Mouse (Mus musculus): ENCODE data around the gene Olfr714. TPM values are rescaled to one million over a fixed set of nuclear protein-coding genes. Genes with fewer than 3 reads are reported as not detected.

The Olfr714 gene
- polyA plus RNA-seq (2012; rRNA removed) = not detected in 2 replicates

GRCm38 (mm10) chr7:107070681-107071080 is at the start of gene Olfr714:
TSS of gene Olfr714 (plus strand) at chr7:107070981.

DNA sequence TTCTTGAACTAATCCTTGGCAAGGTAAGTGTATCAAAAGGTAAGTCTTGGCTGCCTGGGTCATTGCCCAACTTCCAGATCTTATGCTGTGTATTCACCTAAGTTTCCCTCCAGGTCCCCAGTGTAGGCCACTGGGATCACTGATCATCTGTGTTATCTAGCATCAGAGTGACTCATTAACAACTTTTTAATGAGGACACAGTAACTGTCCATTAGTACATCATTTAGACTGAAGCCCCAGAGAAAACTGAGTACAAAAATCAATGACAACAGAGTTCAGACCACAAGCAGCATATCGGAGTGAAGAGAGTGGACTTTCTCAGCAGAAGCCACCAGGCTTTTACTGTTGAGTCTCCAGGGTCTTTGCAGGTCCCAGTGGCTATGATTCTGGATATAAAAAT is 39.9 kb upstream of the Olfr714 start, which contains the start of gene Olfr713:
Gene Olfr713, plus strand, starts transcription at position 301 of the 400 bp plus-strand sequence.

DNA sequence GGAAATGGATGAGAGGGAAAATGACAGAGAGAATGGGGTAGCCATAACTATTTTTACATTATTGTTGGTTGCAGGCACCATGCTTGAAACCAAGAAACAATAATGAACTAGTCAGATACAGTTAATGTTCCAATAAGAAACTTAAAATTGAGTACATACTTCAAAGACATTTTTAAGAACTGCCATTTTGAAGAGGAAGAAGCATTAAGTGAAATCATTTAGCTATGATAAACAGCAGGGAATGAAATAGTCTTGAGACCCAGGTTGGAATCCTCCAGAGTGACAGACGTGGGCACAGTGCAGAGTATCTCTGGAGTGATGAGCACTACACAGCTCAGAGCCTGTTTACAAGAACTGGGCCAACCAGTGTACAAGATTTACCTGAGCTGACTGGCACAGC is 22.1 kb downstream of the Olfr714 start, which contains the start of gene Olfr17:
Gene Olfr17, plus strand, starts transcription at position 301 of the 400 bp plus-strand sequence.

DNA sequence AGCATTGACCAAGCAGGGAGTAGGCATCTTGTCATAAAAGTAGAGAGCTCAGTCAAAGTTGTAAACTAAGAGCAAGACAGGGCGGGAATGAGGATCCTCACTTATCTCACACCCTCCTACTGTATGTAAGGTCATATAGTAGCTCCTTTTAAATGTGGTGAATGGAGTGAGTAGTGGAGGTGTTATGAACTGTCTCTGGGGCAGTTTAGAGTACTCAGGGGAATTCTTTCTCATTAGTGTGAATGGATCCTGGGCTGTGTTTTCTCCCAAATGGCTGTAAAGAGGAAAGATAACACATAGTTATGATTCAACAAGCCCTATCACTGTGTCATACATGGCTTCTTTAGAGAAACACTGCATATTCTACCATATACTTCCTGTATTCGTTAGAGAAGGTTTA is 39.5 kb downstream of the Olfr714 start, which contains the start of gene Olfr715b:
Gene Olfr715b, minus strand, starts transcription at position 101 of the 400 bp plus-strand sequence.

Other genes starting within 250 kb of the Olfr714 start
- gene Olfr702, start 237.1 kb upstream of the Olfr714 start, polyA plus RNA-seq (2012; rRNA removed) = not detected in 2 replicates
- not detected in 2 replicates for gene Olfr703, start 227.6 kb upstream of the Olfr714 start, polyA plus RNA-seq (2012; rRNA removed)
- gene Olfr704, start 207.8 kb upstream of the Olfr714 start, polyA plus RNA-seq (2012; rRNA removed) = not detected in 2 replicates
- not detected in 2 replicates for gene Olfr705, start 194.1 kb upstream of the Olfr714 start, polyA plus RNA-seq (2012; rRNA removed)
- gene Olfr706, start 182.8 kb upstream of the Olfr714 start, polyA plus RNA-seq (2012; rRNA removed) = not detected in 2 replicates
- gene Olfr707, start 169.7 kb upstream of the Olfr714 start, polyA plus RNA-seq (2012; rRNA removed) = not detected in 2 replicates
- gene Olfr1532-ps1, start 163.0 kb upstream of the Olfr714 start, polyA plus RNA-seq (2012; rRNA removed) = not detected in 2 replicates
- not detected in 2 replicates for gene Olfr709-ps1, start 138.8 kb upstream of the Olfr714 start, polyA plus RNA-seq (2012; rRNA removed)
- not detected in 2 replicates for gene Olfr710, start 122.7 kb upstream of the Olfr714 start, polyA plus RNA-seq (2012; rRNA removed)
- not detected in 2 replicates for gene Olfr6, start 107.0 kb upstream of the Olfr714 start, polyA plus RNA-seq (2012; rRNA removed)
- gene Olfr711, start 95.5 kb upstream of the Olfr714 start, polyA plus RNA-seq (2012; rRNA removed) = not detected in 2 replicates
- gene Olfr2, start 64.9 kb upstream of the Olfr714 start, polyA plus RNA-seq (2012; rRNA removed) = not detected in 2 replicates
- not detected in 2 replicates for gene Olfr713, start 39.8 kb upstream of the Olfr714 start, polyA plus RNA-seq (2012; rRNA removed)
- gene Olfr17, start 22.2 kb downstream of the Olfr714 start, polyA plus RNA-seq (2012; rRNA removed) = not detected in 2 replicates
- gene Olfr715b, start 39.4 kb downstream of the Olfr714 start, polyA plus RNA-seq (2012; rRNA removed) = not detected in 2 replicates
- gene Olfr715, start 60.1 kb downstream of the Olfr714 start, polyA plus RNA-seq (2012; rRNA removed) = not detected in 2 replicates
- gene Olfr716, start 67.3 kb downstream of the Olfr714 start, polyA plus RNA-seq (2012; rRNA removed) = not detected in 2 replicates
- gene Nlrp14, start 96.0 kb downstream of the Olfr714 start, polyA plus RNA-seq (2012; rRNA removed) = not detected in 2 replicates
- gene Rbmxl2, start 138.5 kb downstream of the Olfr714 start, polyA plus RNA-seq (2012; rRNA removed) = 0.08 and 0.12 TPM in 2 replicates